Mouse (Mus musculus): ENCODE data around the gene Hsdl2.

GRCm38 (mm10) chr4:59553576-59553975 is 27.8 kb upstream of the Hsdl2 start:
- TF ChIP-seq CTCF (IDR thresholded peaks at IDR 0.05; ENCODE audit: insufficient read depth, low read depth, low read length) (no peak), POLR2A (IDR thresholded peaks at IDR 0.05; ENCODE audit: insufficient read depth, low read depth, low read length) (no peak)

Data from olfactory bulb, adult 2 months (tissue).